In the genomic region with DNA sequence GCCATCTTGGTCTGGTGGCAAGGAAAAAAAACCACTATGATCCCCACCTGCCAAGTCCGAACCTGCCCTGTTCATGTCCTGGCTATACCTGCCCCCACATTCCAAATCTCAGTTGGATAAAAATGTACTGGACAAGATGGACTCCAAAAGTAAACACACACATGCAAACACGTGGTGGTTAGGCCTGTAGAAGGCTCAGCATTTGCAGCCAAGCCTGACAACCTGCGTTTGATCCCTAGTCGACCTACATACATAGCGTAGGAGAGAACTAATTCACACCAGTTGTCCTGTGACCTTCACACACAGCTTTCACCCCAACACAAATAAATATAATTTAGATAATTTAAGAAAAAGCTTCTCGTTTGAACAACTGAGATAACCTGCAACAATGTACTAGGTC, we compare ENCODE assay signal across 10 mouse cellular contexts. TPM values are rescaled to one million over a fixed set of nuclear protein-coding genes. Genes with fewer than 3 reads are reported as not detected.
DNase-seq lines count a peak whose midpoint lies in the region; ATAC-seq and TF ChIP-seq lines count a peak whose summit lies in the region.
"Had no signal": no experiment of that assay in that cellular context is flagged by ENCODE, and none has a peak within 500 bp of the region (broad histone marks: within the 10 kb centered on the region; RNA-seq: fewer than 3 reads in every experiment).

No protein-coding gene starts in this region.

- H3K4me3 ChIP-seq in kidney, postnatal 0 days (replicated peaks; ENCODE audit: low read depth, low read length): no peak overlapping the region
- H3K4me3 ChIP-seq in kidney, adult 2 months (ENCODE audit: insufficient read depth, low read depth, low read length): no peak overlapping the region
- no peak overlapping the region for H3K4me3 ChIP-seq in embryonic facial prominence, embryonic 14.5 days (ENCODE audit: low read depth, low read length)
- no peak overlapping the region for H3K4me3 ChIP-seq in hindbrain, postnatal 0 days (ENCODE audit: low read length)
- H3K4me3 ChIP-seq in midbrain, embryonic 16.5 days (ENCODE audit: low read depth, low read length): peak overlapping the region; percentile 60; the same call in 1 of the 2 replicates

- H3K4me2 ChIP-seq in kidney, postnatal 0 days (ENCODE audit: low read length): peak overlapping the region; percentile 38
- peak overlapping the region; percentile 72 for H3K4me2 ChIP-seq in embryonic facial prominence, embryonic 14.5 days (ENCODE audit: low read depth, low read length)
- peak overlapping the region; percentile 63 for H3K4me2 ChIP-seq in hindbrain, postnatal 0 days (ENCODE audit: low read depth, low read length)
- peak overlapping the region; percentile 74 for H3K4me2 ChIP-seq in midbrain, embryonic 16.5 days (ENCODE audit: low read length)

- no peaks in the 10 kb centered on the region for H3K36me3 ChIP-seq in kidney, postnatal 0 days (ENCODE audit: insufficient read depth, low read length)
- no peaks in the 10 kb centered on the region for H3K36me3 ChIP-seq in kidney, adult 2 months (ENCODE audit: control insufficient read depth, insufficient read depth, low read length)
- no peaks in the 10 kb centered on the region for H3K36me3 ChIP-seq in embryonic facial prominence, embryonic 14.5 days (ENCODE audit: control insufficient read depth, insufficient read depth, low read length)
- H3K36me3 ChIP-seq in hindbrain, postnatal 0 days (ENCODE audit: insufficient read depth, low read length): no peaks in the 10 kb centered on the region
- H3K36me3 ChIP-seq in midbrain, embryonic 16.5 days (ENCODE audit: control insufficient read depth, insufficient read depth, low read length): peaks cover 4% of the 10 kb centered on the region; the same call in 1 of the 2 replicates

- DNase-seq in kidney, postnatal 0 days (ENCODE audit: low spot score): no peak
- DNase-seq in kidney, adult 2 months: no peak
- DNase-seq in embryonic facial prominence, embryonic 14.5 days (ENCODE audit: low spot score): no peak
- no peak for DNase-seq in hindbrain, postnatal 0 days (ENCODE audit: low spot score)
- no peak for DNase-seq in retina, postnatal 1 day
- DNase-seq in retina, embryonic 14.5 days (ENCODE audit: low spot score): no peak
- no peak for DNase-seq in cerebellum, adult 18-20 months

- TF ChIP-seq CTCF in kidney, postnatal 0 days (IDR thresholded peaks at IDR 0.05; ENCODE audit: low read depth): no peak
- no peak for TF ChIP-seq CTCF in kidney, adult 2 months (conservative IDR thresholded peaks at IDR 0.05; ENCODE audit: insufficient read depth, insufficient read length, low read depth, low read length)
- no peak for TF ChIP-seq CTCF in hindbrain, postnatal 0 days (IDR thresholded peaks at IDR 0.05; ENCODE audit: low read depth)

- peaks cover 17% of the 10 kb centered on the region for H3K27me3 ChIP-seq in kidney, postnatal 0 days (ENCODE audit: insufficient read depth, low read length)
- H3K27me3 ChIP-seq in kidney, adult 2 months (replicated peaks; ENCODE audit: control insufficient read depth, insufficient read depth, low read length): no peaks in the 10 kb centered on the region; the same call in 1 of the 2 replicates
- peaks cover 49% of the 10 kb centered on the region for H3K27me3 ChIP-seq in embryonic facial prominence, embryonic 14.5 days (replicated peaks; ENCODE audit: control insufficient read depth, insufficient read depth, low read length)
- H3K27me3 ChIP-seq in hindbrain, postnatal 0 days (ENCODE audit: insufficient read depth, low read length): peaks cover 30% of the 10 kb centered on the region
- peaks cover 37% of the 10 kb centered on the region for H3K27me3 ChIP-seq in midbrain, embryonic 16.5 days (ENCODE audit: control insufficient read depth, insufficient read depth, low read depth, low read length)

- H3K4me1 ChIP-seq in kidney, postnatal 0 days (replicated peaks; ENCODE audit: insufficient read depth, low read length): peaks cover 8% of the 10 kb centered on the region
- H3K4me1 ChIP-seq in kidney, adult 2 months (ENCODE audit: control insufficient read depth, insufficient read depth, low read length): no peaks in the 10 kb centered on the region; the same call in 1 of the 2 replicates
- peaks cover 9% of the 10 kb centered on the region for H3K4me1 ChIP-seq in embryonic facial prominence, embryonic 14.5 days (ENCODE audit: control insufficient read depth, insufficient read depth, low read length)
- H3K4me1 ChIP-seq in hindbrain, postnatal 0 days (ENCODE audit: insufficient read depth, low read length): peaks cover 3% of the 10 kb centered on the region; the same call in 1 of the 2 replicates
- H3K4me1 ChIP-seq in midbrain, embryonic 16.5 days (ENCODE audit: control insufficient read depth, insufficient read depth, low read length): peaks cover 10% of the 10 kb centered on the region

- no peak for ATAC-seq in kidney, postnatal 0 days (replicated peaks; ENCODE audit: low FRiP score, low read depth)
- ATAC-seq in embryonic facial prominence, embryonic 14.5 days (ENCODE audit: low read depth): no peak
- ATAC-seq in hindbrain, postnatal 0 days: no peak
- no peak for ATAC-seq in midbrain, embryonic 16.5 days

- WGBS in kidney, postnatal 0 days: 53% methylated on average over 6 of the region's 6 CpGs
- WGBS in kidney, adult 2 months: 48% methylated on average over 6 of the region's 6 CpGs
- 50% methylated on average over 6 of the region's 6 CpGs for WGBS in embryonic facial prominence, embryonic 14.5 days
- WGBS in hindbrain, postnatal 0 days: 54% methylated on average over 6 of the region's 6 CpGs
- WGBS in midbrain, embryonic 16.5 days: 56% methylated on average over 6 of the region's 6 CpGs

- H3K27ac ChIP-seq in kidney, postnatal 0 days: no peak overlapping the region
- H3K27ac ChIP-seq in kidney, adult 2 months (ENCODE audit: insufficient read depth, low read depth, low read length): no peak overlapping the region
- no peak overlapping the region for H3K27ac ChIP-seq in embryonic facial prominence, embryonic 14.5 days (replicated peaks; ENCODE audit: low read depth, low read length)
- no peak overlapping the region for H3K27ac ChIP-seq in hindbrain, postnatal 0 days
- H3K27ac ChIP-seq in midbrain, embryonic 16.5 days (ENCODE audit: low read length): no peak overlapping the region

- no peak overlapping the region for H3K9ac ChIP-seq in kidney, postnatal 0 days (ENCODE audit: low read depth, low read length)
- no peak overlapping the region for H3K9ac ChIP-seq in embryonic facial prominence, embryonic 14.5 days (ENCODE audit: low read depth, low read length)
- H3K9ac ChIP-seq in hindbrain, postnatal 0 days (replicated peaks; ENCODE audit: low read length): no peak overlapping the region
- no peak overlapping the region for H3K9ac ChIP-seq in midbrain, embryonic 16.5 days (ENCODE audit: low read depth, low read length)

- H3K9me3 ChIP-seq in kidney, postnatal 0 days (replicated peaks; ENCODE audit: low read length): no peaks in the 10 kb centered on the region
- H3K9me3 ChIP-seq in embryonic facial prominence, embryonic 14.5 days (ENCODE audit: control insufficient read depth, low read length): no peaks in the 10 kb centered on the region
- H3K9me3 ChIP-seq in hindbrain, postnatal 0 days (ENCODE audit: low read length): no peaks in the 10 kb centered on the region
- H3K9me3 ChIP-seq in midbrain, embryonic 16.5 days (replicated peaks; ENCODE audit: control insufficient read depth, low read length, poor library complexity, severe bottlenecking): no peaks in the 10 kb centered on the region

- TF ChIP-seq POLR2A in kidney, adult 2 months (IDR thresholded peaks at IDR 0.05; ENCODE audit: low read depth, low read length): no peak

RNA-seq across cellular contexts. Expression of gene Gm20479, which starts 3.5 kb away (rescaled TPM):
- polyA plus RNA-seq in kidney, postnatal 0 days (2015; fragmentation: Nextera tagmentation; extraction: Ambion mirVana): 0.57 TPM in 1 of 2 replicates, not detected in the other
- 0.39 TPM in 1 of 2 replicates, not detected in the other for polyA plus RNA-seq in kidney, adult 2 months (2012; rRNA removed)
- polyA plus RNA-seq in embryonic facial prominence, embryonic 14.5 days (2014; fragmentation: Nextera tagmentation; extraction: Ambion mirVana): not detected in 2 replicates
- total RNA-seq in hindbrain, postnatal 0 days (2014; rRNA removed): not detected in 2 replicates
- not detected in 2 replicates for polyA plus RNA-seq in hindbrain, postnatal 0 days (2015; fragmentation: Nextera tagmentation; extraction: Ambion mirVana)
- polyA plus RNA-seq in midbrain, embryonic 16.5 days (2015; fragmentation: Nextera tagmentation; extraction: Ambion mirVana): not detected in 2 replicates
- total RNA-seq: neutrophil, adult 5-6 weeks had no signal
- polyA plus RNA-seq: thymus, postnatal 0 days had no signal

RNA-seq across cellular contexts. Expression of gene Shkbp1, which starts 4.9 kb away (rescaled TPM):
- polyA plus RNA-seq in kidney, postnatal 0 days (2015; fragmentation: Nextera tagmentation; extraction: Ambion mirVana): 34.1 and 40.2 TPM in 2 replicates
- 39.2 and 45.5 TPM in 2 replicates for polyA plus RNA-seq in kidney, adult 2 months (2012; rRNA removed)
- polyA plus RNA-seq in embryonic facial prominence, embryonic 14.5 days (2014; fragmentation: Nextera tagmentation; extraction: Ambion mirVana): 26.5 and 30.3 TPM in 2 replicates
- total RNA-seq in hindbrain, postnatal 0 days (2014; rRNA removed): 27.0 and 31.2 TPM in 2 replicates
- 20.0 and 20.2 TPM in 2 replicates for polyA plus RNA-seq in hindbrain, postnatal 0 days (2015; fragmentation: Nextera tagmentation; extraction: Ambion mirVana)
- polyA plus RNA-seq in midbrain, embryonic 16.5 days (2015; fragmentation: Nextera tagmentation; extraction: Ambion mirVana): 47.4 and 55.1 TPM in 2 replicates

RNA-seq across cellular contexts. Expression of gene Ltbp4, which starts 23.3 kb away (rescaled TPM):
- polyA plus RNA-seq in kidney, postnatal 0 days (2015; fragmentation: Nextera tagmentation; extraction: Ambion mirVana): 41.7 and 43.8 TPM in 2 replicates
- polyA plus RNA-seq in kidney, adult 2 months (2012; rRNA removed): 76.9 and 84.7 TPM in 2 replicates
- polyA plus RNA-seq in embryonic facial prominence, embryonic 14.5 days (2014; fragmentation: Nextera tagmentation; extraction: Ambion mirVana): 74.2 and 74.8 TPM in 2 replicates
- 34.8 and 41.2 TPM in 2 replicates for total RNA-seq in hindbrain, postnatal 0 days (2014; rRNA removed)
- 10.5 and 10.6 TPM in 2 replicates for polyA plus RNA-seq in hindbrain, postnatal 0 days (2015; fragmentation: Nextera tagmentation; extraction: Ambion mirVana)
- polyA plus RNA-seq in midbrain, embryonic 16.5 days (2015; fragmentation: Nextera tagmentation; extraction: Ambion mirVana): 14.1 and 14.3 TPM in 2 replicates
- total RNA-seq: neutrophil, adult 5-6 weeks had no signal
